Mouse (Mus musculus): Measurements from ENCODE around the gene Cyp4f17. TPM values are rescaled to one million over a fixed set of nuclear protein-coding genes. Genes with fewer than 3 reads are reported as not detected.
"Not testable (repeated sequence)": the region's sequence is repeated elsewhere in the genome, so short reads cannot be mapped to it uniquely, and the experiment has no call there.

Gene Cyp4f17
- polyA plus RNA-seq, 1 experiment from 2014 or later, result 0.87 TPM

DNA sequence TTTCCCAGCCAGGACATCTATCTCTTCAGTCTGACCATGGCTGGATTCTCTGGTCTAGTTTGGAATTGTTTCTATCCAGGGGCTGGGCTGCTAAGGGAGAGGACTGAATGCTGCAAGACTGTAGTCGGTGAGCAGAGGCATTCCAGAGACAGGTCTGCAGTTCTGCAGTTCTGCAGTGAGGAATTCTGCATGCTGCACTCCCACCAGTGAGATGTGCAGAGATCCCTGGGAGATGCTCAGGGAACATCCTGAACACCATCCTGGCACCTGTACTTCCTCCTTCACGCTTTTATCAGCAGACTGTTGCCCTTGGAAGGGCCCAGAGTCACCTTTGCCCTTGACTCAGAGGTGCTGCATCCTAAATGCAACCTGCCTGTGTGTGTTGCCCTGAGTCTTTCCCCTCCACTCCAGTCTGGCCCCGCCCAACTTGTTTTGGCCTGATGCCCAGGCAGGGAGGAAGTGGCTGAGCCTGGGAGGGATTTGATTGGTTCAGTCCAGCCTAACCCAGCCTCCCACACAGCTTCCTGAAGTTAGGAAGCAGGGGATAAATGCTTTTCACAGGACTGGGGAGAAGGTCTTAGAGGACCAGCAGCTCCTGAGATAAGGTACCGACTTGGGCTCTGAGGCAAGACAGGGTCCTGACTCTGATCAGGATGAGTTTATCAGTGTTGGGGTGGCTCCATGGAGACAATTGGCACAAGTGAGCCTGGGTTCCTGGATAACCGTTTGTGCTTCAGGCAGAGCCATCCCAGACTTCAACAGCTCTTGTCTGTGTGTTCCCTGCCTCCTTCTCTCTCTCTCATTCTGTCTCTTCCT, 30.4 kb downstream of the Cyp4f17 start, which contains the start of gene Cyp4f16:
TSS of gene Cyp4f16 (plus strand) at position 508 of the 816 bp plus-strand sequence.
- not testable (repeated sequence) for H3K9me3 ChIP-seq (replicated peaks; ENCODE audit: control insufficient read depth, low read length); H3K9ac ChIP-seq (ENCODE audit: low read depth, low read length); H3K27ac ChIP-seq (ENCODE audit: low read length); H3K36me3 ChIP-seq (ENCODE audit: control insufficient read depth, insufficient read depth); H3K4me1 ChIP-seq (ENCODE audit: control insufficient read depth, low read depth, low read length); H3K27me3 ChIP-seq (ENCODE audit: control insufficient read depth, insufficient read depth, low read depth, low read length)
- H3K4me3 ChIP-seq (ENCODE audit: low read depth, low read length), result peak within 1 kb of the TSS; percentile 42
- peak within 1 kb of the TSS; percentile 43 for H3K4me2 ChIP-seq (ENCODE audit: low read depth, low read length)
- ATAC-seq (ENCODE audit: low read depth), result peak; percentile 85
- WGBS (ENCODE audit: insufficient replicate concordance), result 5% methylated on average over 5 of the region's 5 CpGs

DNA sequence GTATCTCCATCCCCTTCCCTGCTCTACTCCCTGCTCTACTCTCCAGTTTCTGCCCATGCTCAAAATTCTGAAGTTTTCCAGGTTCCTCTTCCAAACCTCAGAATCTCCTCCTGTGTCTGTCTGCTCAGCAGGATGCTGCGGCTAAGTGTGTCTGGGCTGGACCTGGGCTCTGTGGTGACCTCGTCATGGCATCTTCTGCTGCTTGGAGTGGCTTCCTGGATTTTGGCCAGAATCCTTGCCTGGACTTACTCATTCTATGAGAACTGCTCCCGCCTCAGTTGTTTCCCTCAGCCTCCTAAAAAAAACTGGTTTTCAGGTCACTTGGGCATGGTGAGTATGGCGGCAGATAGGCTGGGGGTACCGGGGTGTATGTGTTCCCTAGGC, 31.0 kb downstream of the Cyp4f17 start:
- peak overlapping the region; percentile 43 for H3K4me2 ChIP-seq (ENCODE audit: low read depth, low read length)
- H3K9ac ChIP-seq (ENCODE audit: low read depth, low read length), result no peak overlapping the region
- H3K27me3 ChIP-seq (ENCODE audit: control insufficient read depth, insufficient read depth, low read depth, low read length), result no peaks in the 10 kb centered on the region
- no peaks in the 10 kb centered on the region for H3K9me3 ChIP-seq (replicated peaks; ENCODE audit: control insufficient read depth, low read length)
- H3K36me3 ChIP-seq (ENCODE audit: control insufficient read depth, insufficient read depth), result no peaks in the 10 kb centered on the region
- H3K4me3 ChIP-seq (ENCODE audit: low read depth, low read length), result peak overlapping the region; percentile 42
- no peak overlapping the region for H3K27ac ChIP-seq (ENCODE audit: low read length)
- ATAC-seq (ENCODE audit: low read depth), result no peak
- no peaks in the 10 kb centered on the region for H3K4me1 ChIP-seq (ENCODE audit: control insufficient read depth, low read depth, low read length)
- WGBS (ENCODE audit: insufficient replicate concordance), result 50% methylated on average over 5 of the region's 5 CpGs

DNA sequence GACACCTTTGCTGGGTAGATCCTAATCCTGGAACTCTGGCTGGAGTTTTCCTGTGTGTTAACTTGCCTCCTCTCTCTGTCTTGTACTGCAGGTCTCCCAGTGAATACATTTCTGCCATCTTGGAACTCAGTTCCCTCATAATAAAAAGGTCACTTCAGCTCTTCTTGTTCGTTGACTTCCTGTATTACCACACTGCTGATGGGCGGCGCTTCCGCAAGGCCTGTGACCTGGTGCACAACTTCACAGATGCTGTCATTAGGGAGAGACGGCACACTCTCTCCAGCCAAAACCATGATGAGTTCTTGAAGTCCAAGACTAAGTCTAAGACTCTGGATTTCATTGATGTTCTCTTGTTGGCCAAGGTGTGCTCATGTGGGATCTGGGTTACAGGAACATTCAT, 38.9 kb downstream of the Cyp4f17 start:
- not testable (repeated sequence) for H3K9me3 ChIP-seq (replicated peaks; ENCODE audit: control insufficient read depth, low read length); H3K9ac ChIP-seq (ENCODE audit: low read depth, low read length); H3K4me3 ChIP-seq (ENCODE audit: low read depth, low read length); H3K4me1 ChIP-seq (ENCODE audit: control insufficient read depth, low read depth, low read length); ATAC-seq (ENCODE audit: low read depth); H3K4me2 ChIP-seq (ENCODE audit: low read depth, low read length); H3K27me3 ChIP-seq (ENCODE audit: control insufficient read depth, insufficient read depth, low read depth, low read length); H3K36me3 ChIP-seq (ENCODE audit: control insufficient read depth, insufficient read depth); H3K27ac ChIP-seq (ENCODE audit: low read length)
- WGBS (ENCODE audit: insufficient replicate concordance), result 66% methylated on average over 5 of the region's 5 CpGs

DNA sequence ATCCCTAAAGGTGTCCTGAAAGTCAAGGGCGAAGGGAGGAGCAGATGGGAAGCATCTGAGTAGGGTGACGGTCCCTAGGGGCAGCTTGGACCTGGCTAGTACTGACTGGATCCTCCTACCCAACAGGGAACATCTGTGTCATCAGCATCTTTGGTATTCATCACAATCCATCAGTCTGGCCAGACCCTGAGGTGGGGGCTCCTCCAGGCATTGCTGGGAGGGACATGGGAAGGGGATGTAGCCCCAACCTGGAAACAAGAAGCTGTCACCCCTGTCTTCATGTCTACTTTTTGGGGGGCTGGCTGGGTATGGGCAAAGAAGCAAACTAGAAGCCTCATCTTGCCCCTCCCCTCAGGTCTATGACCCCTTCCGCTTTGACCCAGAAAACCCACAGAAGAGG, 44.5 kb downstream of the Cyp4f17 start:
- not testable (repeated sequence) for H3K36me3 ChIP-seq (ENCODE audit: control insufficient read depth, insufficient read depth); H3K9ac ChIP-seq (ENCODE audit: low read depth, low read length); H3K4me1 ChIP-seq (ENCODE audit: control insufficient read depth, low read depth, low read length); ATAC-seq (ENCODE audit: low read depth); H3K27ac ChIP-seq (ENCODE audit: low read length); H3K9me3 ChIP-seq (replicated peaks; ENCODE audit: control insufficient read depth, low read length); H3K27me3 ChIP-seq (ENCODE audit: control insufficient read depth, insufficient read depth, low read depth, low read length); H3K4me3 ChIP-seq (ENCODE audit: low read depth, low read length)
- peak overlapping the region; percentile 44 for H3K4me2 ChIP-seq (ENCODE audit: low read depth, low read length)
- WGBS (ENCODE audit: insufficient replicate concordance), result 65% methylated on average over 3 of the region's 3 CpGs

DNA sequence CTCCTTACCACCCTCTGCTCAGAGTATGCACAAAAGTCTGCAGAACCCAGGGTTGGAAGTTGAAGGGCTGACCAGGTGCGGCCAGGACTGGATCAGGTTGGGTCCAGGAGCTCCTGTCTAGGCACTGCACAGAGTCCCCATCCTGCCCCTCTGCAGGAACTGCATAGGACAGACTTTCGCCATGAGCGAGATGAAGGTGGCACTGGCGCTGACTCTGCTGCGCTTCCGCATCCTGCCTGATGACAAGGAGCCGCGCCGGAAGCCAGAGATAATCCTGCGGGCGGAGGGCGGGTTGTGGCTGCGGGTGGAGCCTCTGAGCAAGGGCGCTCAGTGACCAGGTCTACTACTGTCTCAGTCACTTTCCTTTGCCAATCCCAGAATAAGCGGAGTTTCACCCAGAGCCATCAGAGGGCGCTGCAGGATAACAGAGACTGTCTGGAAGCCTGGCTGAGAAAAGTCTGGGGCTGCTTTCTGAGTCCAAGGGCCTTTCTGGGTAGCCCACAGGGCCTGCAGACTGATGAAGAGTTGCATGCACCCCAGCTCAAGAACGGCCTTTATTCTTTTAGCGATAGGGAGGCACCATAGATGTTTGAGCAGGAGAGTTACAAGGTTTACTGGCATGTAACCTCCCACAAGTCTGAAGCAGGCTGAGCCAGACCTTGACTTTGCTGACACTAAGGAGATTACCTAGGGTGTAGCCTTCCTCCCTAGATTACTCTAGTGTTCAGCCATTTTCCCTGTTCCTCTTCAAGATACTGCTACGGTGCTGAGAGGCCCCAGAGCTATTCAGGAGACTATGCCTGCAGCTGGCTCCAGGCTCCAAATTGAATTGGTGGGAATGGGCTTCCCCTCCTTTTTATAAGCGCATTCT, 45.3 kb downstream of the Cyp4f17 start:
- 10% methylated on average over 20 of the region's 20 CpGs for WGBS (ENCODE audit: insufficient replicate concordance)
- no peak overlapping the region for H3K27ac ChIP-seq (ENCODE audit: low read length)
- no peaks in the 10 kb centered on the region for H3K36me3 ChIP-seq (ENCODE audit: control insufficient read depth, insufficient read depth)
- no peaks in the 10 kb centered on the region for H3K27me3 ChIP-seq (ENCODE audit: control insufficient read depth, insufficient read depth, low read depth, low read length)
- H3K4me3 ChIP-seq (ENCODE audit: low read depth, low read length), result peak overlapping the region; percentile 28
- H3K4me1 ChIP-seq (ENCODE audit: control insufficient read depth, low read depth, low read length), result no peaks in the 10 kb centered on the region
- peak overlapping the region; percentile 44 for H3K4me2 ChIP-seq (ENCODE audit: low read depth, low read length)
- no peaks in the 10 kb centered on the region for H3K9me3 ChIP-seq (replicated peaks; ENCODE audit: control insufficient read depth, low read length)
- ATAC-seq (ENCODE audit: low read depth), result peak; percentile 64
- no peak overlapping the region for H3K9ac ChIP-seq (ENCODE audit: low read depth, low read length)

DNA sequence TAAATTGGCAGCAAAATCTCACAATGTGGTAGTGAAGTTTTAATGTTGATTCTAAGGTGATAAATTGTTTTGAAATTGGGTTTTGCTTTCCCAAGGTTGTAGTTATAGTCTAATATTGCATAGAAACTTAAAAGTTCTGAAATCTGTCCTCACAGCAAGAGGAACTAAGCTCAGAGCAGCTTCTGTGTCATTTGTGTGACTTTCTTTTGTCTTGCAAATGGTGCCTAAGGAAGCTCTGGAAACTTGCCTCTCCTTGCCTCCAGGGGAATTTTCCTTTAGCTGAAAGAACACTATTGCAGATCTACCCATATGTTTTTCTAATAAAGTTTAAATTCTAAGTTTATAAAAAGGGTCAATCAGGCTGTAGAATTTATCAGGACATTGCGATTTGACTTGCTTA, 47.2 kb downstream of the Cyp4f17 start:
- not testable (repeated sequence) for ATAC-seq (ENCODE audit: low read depth); H3K4me3 ChIP-seq (ENCODE audit: low read depth, low read length); H3K36me3 ChIP-seq (ENCODE audit: control insufficient read depth, insufficient read depth); H3K27me3 ChIP-seq (ENCODE audit: control insufficient read depth, insufficient read depth, low read depth, low read length); H3K9ac ChIP-seq (ENCODE audit: low read depth, low read length); H3K9me3 ChIP-seq (replicated peaks; ENCODE audit: control insufficient read depth, low read length); H3K4me2 ChIP-seq (ENCODE audit: low read depth, low read length); H3K27ac ChIP-seq (ENCODE audit: low read length); H3K4me1 ChIP-seq (ENCODE audit: control insufficient read depth, low read depth, low read length)
- 36% methylated on average over 1 of the region's 1 CpGs for WGBS (ENCODE audit: insufficient replicate concordance)

DNA sequence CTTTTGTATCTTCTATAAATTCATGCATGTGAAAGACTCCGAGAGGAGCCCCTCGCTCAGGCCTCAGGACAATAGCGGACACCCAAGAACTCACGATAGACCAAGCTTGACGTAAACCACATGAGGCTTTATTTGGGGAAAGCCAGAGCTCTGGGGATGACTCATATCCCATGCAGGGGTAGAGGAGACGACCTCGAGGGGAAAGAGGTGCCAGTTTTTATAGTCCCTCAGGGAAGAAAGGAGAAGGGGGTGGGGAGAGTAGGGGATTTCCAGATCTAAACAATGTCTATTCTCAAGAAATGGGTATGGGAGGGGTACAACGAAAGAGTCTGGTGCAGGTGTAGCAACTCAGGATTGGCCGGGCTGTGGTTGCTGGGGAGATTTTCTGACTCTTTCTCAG, 48.5 kb downstream of the Cyp4f17 start:
- ATAC-seq (ENCODE audit: low read depth); H3K9ac ChIP-seq (ENCODE audit: low read depth, low read length); H3K4me3 ChIP-seq (ENCODE audit: low read depth, low read length); H3K36me3 ChIP-seq (ENCODE audit: control insufficient read depth, insufficient read depth); H3K4me1 ChIP-seq (ENCODE audit: control insufficient read depth, low read depth, low read length); H3K27me3 ChIP-seq (ENCODE audit: control insufficient read depth, insufficient read depth, low read depth, low read length); H3K27ac ChIP-seq (ENCODE audit: low read length); H3K4me2 ChIP-seq (ENCODE audit: low read depth, low read length); H3K9me3 ChIP-seq (replicated peaks; ENCODE audit: control insufficient read depth, low read length): not testable (repeated sequence)
- WGBS (ENCODE audit: insufficient replicate concordance), result 46% methylated on average over 9 of the region's 9 CpGs

DNA sequence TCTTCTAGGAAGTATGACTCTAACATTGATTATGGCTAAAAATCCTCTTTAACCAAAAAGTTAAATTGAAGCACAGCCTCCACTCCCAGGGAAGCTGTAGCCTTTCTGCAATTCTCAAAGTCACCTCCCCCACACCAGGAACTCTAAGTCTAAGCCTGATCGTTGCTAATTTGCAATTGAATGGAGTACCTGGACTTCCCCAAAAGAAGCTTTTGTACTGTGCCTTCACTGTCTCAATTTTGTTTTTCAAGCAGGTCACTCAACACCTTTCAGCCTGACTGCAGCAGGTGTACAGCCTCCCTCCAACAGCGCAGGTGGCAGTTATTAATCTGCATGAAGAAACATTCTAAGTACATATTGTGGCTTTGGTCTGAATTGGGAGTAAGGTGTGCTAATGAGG, 57.5 kb downstream of the Cyp4f17 start:
- WGBS (ENCODE audit: insufficient replicate concordance), result 58% methylated on average over 2 of the region's 2 CpGs
- not testable (repeated sequence) for H3K4me3 ChIP-seq (ENCODE audit: low read depth, low read length); H3K9ac ChIP-seq (ENCODE audit: low read depth, low read length); H3K36me3 ChIP-seq (ENCODE audit: control insufficient read depth, insufficient read depth); H3K27ac ChIP-seq (ENCODE audit: low read length); H3K9me3 ChIP-seq (replicated peaks; ENCODE audit: control insufficient read depth, low read length); ATAC-seq (ENCODE audit: low read depth); H3K4me1 ChIP-seq (ENCODE audit: control insufficient read depth, low read depth, low read length); H3K27me3 ChIP-seq (ENCODE audit: control insufficient read depth, insufficient read depth, low read depth, low read length); H3K4me2 ChIP-seq (ENCODE audit: low read depth, low read length)

DNA sequence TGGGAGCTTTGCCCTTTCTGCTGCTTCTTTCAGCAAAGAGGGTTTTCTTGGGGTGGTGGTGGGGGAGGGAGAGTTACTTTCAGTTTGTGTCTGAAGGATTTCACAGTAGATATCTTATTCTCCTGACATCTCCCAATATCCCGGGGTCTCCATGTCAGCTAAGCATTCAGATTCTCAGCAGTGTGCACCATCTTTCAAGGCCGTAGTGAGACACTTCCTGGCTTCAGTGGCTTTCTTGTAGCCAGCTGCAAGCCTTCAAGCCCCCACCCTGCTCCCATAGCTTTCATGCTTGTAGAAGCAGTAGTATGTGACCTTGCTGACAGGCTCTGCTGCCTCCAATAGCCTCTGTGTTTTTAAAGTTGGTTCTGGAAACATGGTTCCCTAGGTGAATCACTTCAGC, 67.4 kb downstream of the Cyp4f17 start:
- H3K36me3 ChIP-seq (ENCODE audit: control insufficient read depth, insufficient read depth); H3K9ac ChIP-seq (ENCODE audit: low read depth, low read length); H3K4me3 ChIP-seq (ENCODE audit: low read depth, low read length); H3K4me2 ChIP-seq (ENCODE audit: low read depth, low read length); H3K27me3 ChIP-seq (ENCODE audit: control insufficient read depth, insufficient read depth, low read depth, low read length); ATAC-seq (ENCODE audit: low read depth); H3K4me1 ChIP-seq (ENCODE audit: control insufficient read depth, low read depth, low read length); H3K9me3 ChIP-seq (replicated peaks; ENCODE audit: control insufficient read depth, low read length); H3K27ac ChIP-seq (ENCODE audit: low read length): not testable (repeated sequence)
- 48% methylated on average over 2 of the region's 2 CpGs for WGBS (ENCODE audit: insufficient replicate concordance)

Data from liver, embryonic 16.5 days (tissue).